Mouse (Mus musculus): ENCODE measurements around the gene Cox8b.
A peak's percentile ranks its signal among the peaks of the same experiment; 100 is the strongest.

DNA sequence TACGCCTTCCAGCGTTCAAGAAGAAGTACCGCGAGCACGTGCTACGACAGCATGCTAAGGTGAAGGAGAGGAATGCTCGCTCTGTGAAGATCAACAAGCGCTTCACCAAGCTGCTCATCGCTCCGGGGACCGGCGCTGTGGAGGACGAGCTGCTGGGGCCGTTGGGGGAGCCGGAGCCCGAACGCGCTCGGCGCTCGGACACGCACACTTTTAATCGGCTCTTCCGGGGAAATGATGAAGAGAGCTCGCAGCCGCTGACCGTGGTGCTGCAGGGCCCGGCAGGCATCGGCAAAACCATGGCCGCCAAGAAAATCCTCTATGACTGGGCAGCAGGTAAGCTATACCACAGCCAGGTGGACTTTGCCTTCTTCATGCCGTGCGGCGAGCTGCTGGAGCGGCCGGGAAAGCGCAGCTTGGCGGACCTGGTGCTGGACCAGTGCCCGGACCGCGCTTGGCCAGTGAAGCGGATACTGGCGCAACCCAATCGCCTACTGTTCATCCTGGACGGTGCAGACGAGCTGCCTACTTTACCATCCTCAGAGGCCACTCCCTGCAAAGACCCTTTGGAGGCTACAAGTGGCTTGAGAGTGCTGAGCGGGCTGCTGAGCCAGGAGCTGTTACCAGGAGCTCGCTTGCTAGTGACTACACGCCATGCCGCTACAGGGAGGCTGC, 22.3 kb upstream of the Cox8b start:
- TF ChIP-seq CTCF (conservative IDR thresholded peaks at IDR 0.05; ENCODE audit: insufficient read depth, insufficient read length, low read depth, low read length) (peak; percentile 31), POLR2A (IDR thresholded peaks at IDR 0.05; ENCODE audit: low read depth, low read length) (no peak)

Measured in kidney, adult 2 months (tissue).